Mouse (Mus musculus) hindbrain, embryonic 11.5 days (tissue): Measurements from ENCODE around the gene Tmprss9. TPM values are rescaled to one million over a fixed set of nuclear protein-coding genes. Genes with fewer than 3 reads are reported as not detected.
A peak's percentile ranks its signal among the peaks of the same experiment; 100 is the strongest.

Experiments
- ATAC-seq: fragments of 200-750 bp; cut with Nextera tagmentation; 2 replicates; pipeline ENCODE4 v1.8.0; 2017; ENCODE audit warnings: mild to moderate bottlenecking, moderate TSS enrichment, moderate library complexity; ENCODE audit not compliant: low FRiP score
- DNase-seq: peaks from one replicate; pipeline ENCODE4 v3.0.0-alpha.2; 2015; ENCODE audit warnings: low spot score
- H3K27ac ChIP-seq: fragments of 300-500 bp; sonication (generic); 2 replicates; pipeline ENCODE4 v1.5.1; 2014; ENCODE audit warnings: mild to moderate bottlenecking, low read depth, low read length
- H3K27me3 ChIP-seq: fragments of 300-500 bp; sonication (generic); 2 replicates; pipeline ENCODE4 v1.6.1; 2014; ENCODE audit warnings: mild to moderate bottlenecking, low read length, moderate library complexity, mixed read lengths; ENCODE audit not compliant: control insufficient read depth, insufficient read depth
- H3K36me3 ChIP-seq: fragments of 300-500 bp; sonication (generic); 2 replicates; pipeline ENCODE4 v1.6.1; 2014; ENCODE audit warnings: mild to moderate bottlenecking, low read length, moderate library complexity, mixed read lengths; ENCODE audit not compliant: control insufficient read depth, insufficient read depth
- H3K4me1 ChIP-seq: fragments of 300-500 bp; sonication (generic); replicated peaks from 2 replicates; pipeline ENCODE4 v1.6.1; 2014; ENCODE audit warnings: low read length, mixed read lengths; ENCODE audit not compliant: control insufficient read depth, insufficient read depth
- H3K4me2 ChIP-seq: fragments of 300-500 bp; sonication (generic); replicated peaks from 2 replicates; pipeline ENCODE4 v1.6.1; 2014; ENCODE audit warnings: mild to moderate bottlenecking, low read depth, low read length
- H3K4me3 ChIP-seq: fragments of 300-500 bp; sonication (generic); 2 replicates; pipeline ENCODE4 v1.5.1; 2014; ENCODE audit warnings: low read depth, low read length
- H3K9ac ChIP-seq: fragments of 300-500 bp; sonication (generic); 2 replicates; pipeline ENCODE4 v1.6.1; 2014; ENCODE audit warnings: low read depth, low read length
- H3K9me3 ChIP-seq: fragments of 300-500 bp; sonication (generic); 2 replicates; pipeline ENCODE4 v1.6.1; 2016; ENCODE audit warnings: low read length; ENCODE audit not compliant: control insufficient read depth
- WGBS: fragments of 180-500 bp; shearing (Covaris S2); extraction: QIAGEN DNeasy Blood & Tissue Kit; methylation state at CpG from one replicate; pipeline ENCODE4 v1.1.7; 2014; 5-methylcytosine and 5-hydroxymethylcytosine counted together
- microRNA counts: library from miRNA; unstranded; fragments of <30 nt; microRNA quantifications from one replicate; lab custom pipeline; 2015
- polyA plus RNA-seq: library from polyadenylated mRNA; unstranded; fragments of >200 nt; fragmentation: Nextera tagmentation; extraction: Ambion mirVana; gene quantifications from 2 replicates; pipeline ENCODE4 v1.2.1, GENCODE M21; 2014

Gene Tmprss9
- polyA plus RNA-seq, 1 experiment from 2014 or later = 0.05 TPM

DNA sequence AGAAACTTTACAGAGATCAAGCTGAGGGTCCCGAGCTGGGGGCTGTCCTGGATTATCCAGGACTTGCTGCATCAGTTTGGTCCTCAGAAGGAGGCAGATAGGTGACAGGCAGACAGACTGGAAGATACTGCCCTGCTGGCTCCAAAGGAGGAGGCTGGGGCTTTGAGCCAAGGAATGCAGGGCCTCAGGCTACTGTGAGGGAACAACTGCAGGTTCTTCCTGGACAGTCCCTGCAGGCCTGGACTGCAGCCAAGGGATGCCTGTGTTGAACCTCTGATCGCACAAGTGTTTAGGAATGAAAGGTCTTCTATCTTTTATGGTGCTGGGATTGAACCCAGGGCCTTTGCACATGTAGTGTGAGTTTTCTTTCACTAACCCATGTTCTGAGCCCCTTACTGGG, 76.2 kb downstream of the Tmprss9 start:
- 63% methylated on average over 2 of the region's 2 CpGs for WGBS
- no peak overlapping the region for H3K4me2 ChIP-seq
- no peak overlapping the region for H3K9ac ChIP-seq
- H3K27me3 ChIP-seq = peaks cover 3% of the 10 kb centered on the region; the same call in 1 of the 2 replicates
- H3K9me3 ChIP-seq = no peaks in the 10 kb centered on the region
- ATAC-seq (no peak), DNase-seq (no peak)
- H3K4me1 ChIP-seq = no peaks in the 10 kb centered on the region
- H3K27ac ChIP-seq = 0 out of 2 replicates have a peak overlapping the region, but pooled peaks have one; percentile 30
- H3K4me3 ChIP-seq = no peak overlapping the region
- no peaks in the 10 kb centered on the region for H3K36me3 ChIP-seq

DNA sequence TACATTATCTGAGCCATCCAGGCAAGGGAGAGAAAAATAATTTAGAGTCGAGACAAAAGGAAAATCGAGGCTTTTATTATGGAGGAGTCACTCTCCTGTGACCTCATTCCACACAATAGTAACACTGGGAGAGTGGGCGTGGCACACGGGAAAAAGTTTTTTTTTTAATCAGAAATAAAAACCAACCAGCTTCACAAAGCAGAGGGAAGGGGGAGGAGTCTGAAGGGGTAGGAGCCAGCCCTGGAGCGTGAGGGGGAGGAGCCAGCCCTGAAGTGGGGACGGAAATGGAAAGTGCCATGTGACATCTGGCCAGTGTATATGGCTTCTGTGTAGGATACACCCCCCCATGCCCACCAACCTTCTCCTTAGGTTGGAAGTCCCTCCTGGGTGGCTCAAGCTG, 76.9 kb downstream of the Tmprss9 start:
- Histone ChIP-seq H3K9me3 (no peaks in the 10 kb centered on the region), H3K36me3 (no peaks in the 10 kb centered on the region), H3K4me1 (no peaks in the 10 kb centered on the region), H3K9ac (no peak overlapping the region), H3K27ac (no peak overlapping the region), H3K4me2 (no peak overlapping the region), H3K4me3 (no peak overlapping the region), H3K27me3 (peaks cover 3% of the 10 kb centered on the region; the same call in 1 of the 2 replicates)
- ATAC-seq = no peak; the same call in 1 of the 2 replicates
- 39% methylated on average over 6 of the region's 6 CpGs for WGBS
- no peak for DNase-seq

DNA sequence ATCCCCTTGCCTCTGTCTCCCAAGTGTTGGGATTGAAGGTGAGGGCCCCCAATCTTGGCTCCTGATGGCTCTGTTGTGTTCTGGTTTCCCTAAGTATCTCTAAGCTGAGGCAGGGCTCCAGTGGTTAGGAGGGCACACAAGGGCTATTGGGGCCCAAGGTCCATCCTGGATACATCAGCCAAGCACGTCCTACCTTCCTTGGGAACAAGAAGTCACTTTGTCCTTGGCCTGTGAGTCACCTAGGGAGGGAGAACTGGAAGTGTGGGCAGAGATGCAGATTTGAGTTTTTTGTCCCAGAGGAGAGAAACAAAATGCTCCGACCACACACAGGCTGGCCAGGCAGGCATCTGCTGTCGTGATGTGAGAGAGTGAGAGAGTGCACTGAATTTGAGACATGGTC, 77.4 kb downstream of the Tmprss9 start:
- Histone ChIP-seq H3K36me3 (no peaks in the 10 kb centered on the region), H3K9ac (no peak overlapping the region), H3K4me1 (no peaks in the 10 kb centered on the region), H3K4me3 (no peak overlapping the region), H3K9me3 (no peaks in the 10 kb centered on the region), H3K4me2 (no peak overlapping the region), H3K27ac (no peak overlapping the region), H3K27me3 (peaks cover 3% of the 10 kb centered on the region; the same call in 1 of the 2 replicates)
- DNase-seq = no peak
- no peak for ATAC-seq
- 66% methylated on average over 3 of the region's 3 CpGs for WGBS

MicroRNA genes within 50 kb of the gene (microRNA counts, 519-probe panel; counts per million panel counts)
- not detected for microRNA mmu-miR-1982 (lab: Ali Mortazavi, UCI)

Other genes with a start within 250 kb of the Tmprss9 start
- 71.1 and 85.6 TPM in 2 replicates for gene Csnk1g2, start 249.0 kb upstream of the Tmprss9 start, polyA plus RNA-seq
- gene Btbd2, start 214.8 kb upstream of the Tmprss9 start, polyA plus RNA-seq = 36.2 and 47.2 TPM in 2 replicates
- gene Mknk2, start 193.7 kb upstream of the Tmprss9 start, polyA plus RNA-seq = 47.0 and 48.4 TPM in 2 replicates
- 54.4 and 55.6 TPM in 2 replicates for gene Mob3a, start 169.9 kb upstream of the Tmprss9 start, polyA plus RNA-seq
- 10.3 and 11.4 TPM in 2 replicates for gene Izumo4, start 169.7 kb upstream of the Tmprss9 start, polyA plus RNA-seq
- gene Ap3d1, start 129.6 kb upstream of the Tmprss9 start, polyA plus RNA-seq = 68.5 and 85.1 TPM in 2 replicates
- gene Dot1l, start 116.6 kb upstream of the Tmprss9 start, polyA plus RNA-seq = 18.3 and 25.1 TPM in 2 replicates
- 83.4 and 84.4 TPM in 2 replicates for gene Sf3a2, start 73.7 kb upstream of the Tmprss9 start, polyA plus RNA-seq
- 142 and 150 TPM in 2 replicates for gene Plekhj1, start 73.2 kb upstream of the Tmprss9 start, polyA plus RNA-seq
- not detected in 2 replicates for gene Amh, start 66.6 kb upstream of the Tmprss9 start, polyA plus RNA-seq
- 0.36 and 0.61 TPM in 2 replicates for gene Jsrp1, start 58.4 kb upstream of the Tmprss9 start, polyA plus RNA-seq
- 1,755 and 1,772 TPM in 2 replicates for gene Oaz1, start 45.2 kb upstream of the Tmprss9 start, polyA plus RNA-seq
- gene Lingo3, start 27.8 kb upstream of the Tmprss9 start, polyA plus RNA-seq = 0.24 and 0.29 TPM in 2 replicates
- 260 and 271 TPM in 2 replicates for gene Lsm7, start 16.6 kb upstream of the Tmprss9 start, polyA plus RNA-seq
- gene Sppl2b, start 16.6 kb upstream of the Tmprss9 start, polyA plus RNA-seq = 25.1 and 25.4 TPM in 2 replicates
- gene Timm13, start 29.1 kb downstream of the Tmprss9 start, polyA plus RNA-seq = 328 and 353 TPM in 2 replicates
- 14.6 and 19.0 TPM in 2 replicates for gene Lmnb2, start 46.4 kb downstream of the Tmprss9 start, polyA plus RNA-seq
- 13.8 and 14.6 TPM in 2 replicates for gene Gadd45b, start 58.2 kb downstream of the Tmprss9 start, polyA plus RNA-seq
- gene Gng7, start 143.1 kb downstream of the Tmprss9 start, polyA plus RNA-seq = 6.6 and 7.2 TPM in 2 replicates
- gene Diras1, start 153.8 kb downstream of the Tmprss9 start, polyA plus RNA-seq = 3.4 and 5.8 TPM in 2 replicates
- gene Slc39a3, start 165.6 kb downstream of the Tmprss9 start, polyA plus RNA-seq = 9.2 and 11.0 TPM in 2 replicates
- gene Sgta, start 188.3 kb downstream of the Tmprss9 start, polyA plus RNA-seq = 200 and 210 TPM in 2 replicates
- 44.1 and 46.4 TPM in 2 replicates for gene Thop1, start 198.2 kb downstream of the Tmprss9 start, polyA plus RNA-seq
- gene Creb3l3, start 227.0 kb downstream of the Tmprss9 start, polyA plus RNA-seq = 0.23 and 0.49 TPM in 2 replicates
- gene Map2k2, start 234.1 kb downstream of the Tmprss9 start, polyA plus RNA-seq = 201 and 203 TPM in 2 replicates